Mouse (Mus musculus): ENCODE measurements around the gene Syt15.
"Not testable (repeated sequence)": the region's sequence is repeated elsewhere in the genome, so short reads cannot be mapped to it uniquely, and the experiment has no call there.

The Syt15 gene

DNA sequence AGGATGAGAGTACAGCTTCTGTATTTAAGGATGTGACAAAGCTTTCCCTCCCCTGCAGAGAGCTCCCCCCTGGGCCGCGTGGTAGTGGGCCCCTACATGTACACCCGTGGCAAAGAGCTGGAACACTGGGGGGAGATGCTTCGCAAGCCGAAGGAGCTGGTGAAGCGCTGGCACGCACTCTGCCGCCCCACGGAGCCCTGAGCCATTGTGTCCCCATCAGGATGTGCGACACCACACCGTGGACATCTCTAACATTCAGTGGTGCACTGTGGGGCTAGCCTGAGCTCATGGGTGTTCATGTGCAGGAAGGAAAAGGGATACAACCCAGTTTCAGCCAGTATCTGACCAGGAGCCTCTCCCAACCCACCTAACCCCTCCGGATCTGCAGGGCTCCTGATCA lies 8.6 kb downstream of the Syt15 start:
- DNase-seq (ENCODE audit: low spot score in 2 of 2): no peak

DNA sequence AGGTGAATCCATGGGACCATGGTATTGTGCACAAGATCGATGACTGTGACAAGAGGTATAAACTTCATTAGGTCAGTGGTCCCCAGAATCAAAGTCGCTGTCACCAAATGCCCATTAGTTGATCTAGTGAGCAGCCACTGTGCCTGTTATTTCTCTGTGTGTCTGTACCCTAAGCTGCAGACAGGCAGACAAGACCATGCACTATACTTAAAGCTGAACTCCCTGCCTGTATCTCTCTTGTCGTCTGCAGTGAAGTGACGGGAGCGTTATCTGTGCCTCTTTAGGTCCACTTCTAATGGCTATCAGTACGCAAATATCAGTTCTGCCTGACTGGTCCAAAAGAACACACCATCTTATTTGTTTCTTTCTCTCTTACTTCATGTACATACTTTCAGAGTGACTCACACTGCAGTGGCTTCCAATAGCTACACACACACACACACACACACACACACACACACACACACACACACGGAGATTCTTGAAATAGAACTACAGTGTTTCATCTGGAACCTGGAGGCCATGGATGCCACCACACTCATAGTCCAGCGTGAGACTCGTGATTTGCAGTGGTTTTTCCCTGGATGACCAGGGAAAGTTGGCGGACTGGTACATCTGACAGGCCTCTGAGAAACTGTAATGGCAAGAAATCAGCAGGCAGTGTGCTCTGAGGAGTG lies 9.6 kb downstream of the Syt15 start:
- DNase-seq (ENCODE audit: low spot score in 2 of 2): no peak

DNA sequence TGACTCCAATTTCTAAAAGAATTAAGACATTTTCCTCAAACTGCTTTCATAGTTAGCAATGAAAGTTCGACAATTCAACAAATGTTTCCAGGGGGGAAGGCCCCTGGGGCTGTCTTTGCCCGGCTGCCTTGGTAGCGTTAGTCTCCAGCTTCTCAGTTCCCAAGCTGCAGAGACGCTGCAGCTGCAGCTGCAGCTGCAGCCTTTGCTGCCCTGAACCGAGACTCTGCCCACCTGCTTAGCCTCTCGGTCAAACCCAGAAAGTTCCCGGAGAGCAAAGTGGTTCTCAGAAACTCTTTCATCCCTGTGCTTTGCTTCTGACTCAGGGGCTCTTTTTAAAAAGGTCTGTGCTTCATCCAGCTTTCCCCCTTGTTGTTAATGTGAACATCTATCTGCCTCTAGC lies 12.9 kb downstream of the Syt15 start:
- DNase-seq (ENCODE audit: low spot score in 2 of 2): no peak

DNA sequence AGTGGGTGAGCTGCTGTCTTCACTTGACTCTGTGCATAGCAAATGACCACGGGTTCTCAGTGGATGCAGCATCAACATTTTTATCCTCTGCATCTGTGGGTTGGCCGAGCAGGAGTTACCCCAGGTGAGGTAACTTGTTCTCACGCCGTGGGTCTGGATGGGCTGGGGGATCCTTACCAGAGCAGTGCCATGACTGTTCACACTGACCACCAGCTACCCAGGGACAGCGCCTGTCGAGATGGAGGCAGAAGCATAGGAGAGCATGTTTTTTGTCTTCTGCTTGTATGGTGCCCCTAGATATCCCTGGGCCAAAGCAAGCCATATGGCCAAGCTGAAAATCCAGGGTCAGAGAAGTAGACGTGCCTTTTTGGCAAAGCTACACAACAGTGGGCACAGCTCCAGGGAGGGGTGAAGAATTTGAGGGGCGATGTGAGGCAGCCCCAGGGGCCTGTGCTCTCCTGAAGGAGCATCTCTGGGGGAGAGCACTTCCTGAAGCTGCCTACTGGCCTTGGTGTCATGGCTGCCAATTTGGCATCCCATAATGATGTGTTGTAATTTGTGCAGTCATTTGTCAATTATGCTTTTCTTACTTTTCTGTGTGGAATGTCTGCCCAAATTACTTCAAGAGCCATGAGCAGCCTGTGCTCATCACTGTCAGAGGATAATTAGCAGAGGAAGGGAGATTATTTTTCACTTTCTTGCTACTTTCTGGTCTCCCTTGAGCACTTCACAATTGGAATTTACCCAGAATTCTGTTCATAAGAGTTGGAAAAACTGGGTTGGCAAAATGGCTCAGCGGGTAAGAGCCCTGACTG lies 13.7 kb downstream of the Syt15 start:
- no peak for DNase-seq (ENCODE audit: low spot score in 2 of 2)

DNA sequence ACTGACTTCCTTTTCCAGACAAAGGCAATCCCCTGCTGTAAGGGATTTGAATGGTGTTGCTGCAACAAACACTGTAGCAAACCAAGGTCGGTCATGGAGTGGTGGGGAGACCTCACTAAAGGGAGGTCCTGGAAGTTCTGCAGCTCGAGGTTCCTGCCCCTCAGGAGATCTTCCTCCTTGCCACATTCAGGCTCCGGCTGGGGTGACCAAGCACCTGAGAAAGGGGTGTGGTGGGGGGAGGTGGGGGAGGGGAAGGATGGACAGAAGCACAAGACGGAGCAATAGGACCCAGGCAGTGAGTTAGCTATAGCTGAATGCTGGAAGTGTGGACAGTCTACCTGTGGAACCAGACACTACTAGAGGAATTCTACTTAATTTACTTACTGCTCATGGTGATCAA lies 14.5 kb downstream of the Syt15 start:
- no peak for DNase-seq (ENCODE audit: low spot score in 2 of 2)

DNA sequence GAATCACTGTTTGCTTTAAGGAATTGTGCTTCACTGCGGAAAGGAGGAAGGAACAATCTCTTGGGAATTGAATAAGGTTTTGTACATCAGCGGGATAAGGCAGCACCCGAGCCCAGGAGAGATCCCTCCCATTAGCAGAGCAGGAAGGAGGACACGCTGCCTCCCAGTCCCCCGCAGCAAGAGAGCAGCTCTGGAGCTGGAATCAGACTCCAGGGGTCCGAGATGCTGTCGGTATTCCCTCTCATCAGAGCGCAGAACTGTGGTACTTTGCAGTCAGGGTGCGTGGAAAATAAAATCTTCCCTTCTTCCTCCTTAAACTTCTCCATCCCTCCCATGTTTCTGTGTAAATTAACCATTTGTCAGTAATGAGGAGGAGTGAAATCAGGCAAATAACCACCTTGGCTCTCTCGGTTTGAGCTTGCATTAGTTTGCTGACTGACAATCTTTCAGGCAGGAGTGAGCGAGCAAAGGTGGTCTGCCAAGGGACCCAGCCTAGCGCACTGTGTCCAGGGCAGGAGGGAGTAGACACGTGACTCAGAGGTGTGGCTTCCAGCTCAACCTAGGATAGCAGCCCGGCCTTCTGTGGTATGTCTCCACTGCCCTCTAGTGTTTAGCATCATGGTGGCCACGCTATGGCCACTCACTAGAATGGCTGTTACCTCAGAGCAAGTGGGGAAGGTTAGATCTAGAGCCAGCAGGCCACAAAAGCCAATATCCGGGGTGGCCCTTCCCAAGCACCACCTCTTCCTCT lies 15.4 kb downstream of the Syt15 start:
- peak in 1 of 2 experiments; percentile 60 for DNase-seq (ENCODE audit: low spot score in 2 of 2)

DNA sequence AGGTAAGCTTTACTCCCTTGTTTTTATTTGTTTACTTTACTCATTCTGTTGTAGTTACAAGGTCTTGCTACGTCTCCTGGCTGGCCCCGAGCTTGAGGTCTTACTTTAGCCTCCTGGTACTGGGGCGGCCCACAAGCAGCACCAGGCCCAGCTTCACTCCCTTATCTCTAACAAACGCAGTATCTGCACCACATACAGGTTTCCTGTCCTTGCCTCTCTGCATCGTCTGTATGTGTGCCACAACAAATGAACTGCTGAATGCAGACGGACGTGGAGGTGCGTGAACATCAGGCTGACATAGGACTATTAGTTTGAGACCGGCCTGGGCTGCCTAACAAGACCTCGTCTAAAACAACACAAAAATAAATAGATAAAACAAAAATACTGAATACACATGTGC lies 20.9 kb downstream of the Syt15 start:
- DNase-seq (ENCODE audit: low spot score in 2 of 2): no peak

DNA sequence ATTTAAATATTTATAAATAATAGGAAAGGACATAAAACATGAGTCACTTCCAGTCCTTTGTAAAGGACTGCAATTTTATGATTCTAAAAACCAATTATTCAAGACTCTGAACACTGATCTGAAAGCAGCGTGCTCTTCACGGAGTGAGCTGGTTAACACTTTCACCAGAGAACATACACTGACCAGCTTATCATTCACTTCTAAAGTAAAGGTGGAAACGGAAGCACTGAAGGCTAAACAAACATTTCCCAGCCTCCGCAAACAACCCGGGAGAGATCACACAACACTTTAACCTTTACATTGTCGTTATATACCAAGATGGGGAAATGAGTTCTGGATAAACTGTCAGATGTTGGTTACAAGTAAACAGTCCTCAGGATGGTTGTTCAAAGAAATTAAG lies 21.3 kb downstream of the Syt15 start:
- DNase-seq (ENCODE audit: low spot score in 2 of 2): no peak

DNA sequence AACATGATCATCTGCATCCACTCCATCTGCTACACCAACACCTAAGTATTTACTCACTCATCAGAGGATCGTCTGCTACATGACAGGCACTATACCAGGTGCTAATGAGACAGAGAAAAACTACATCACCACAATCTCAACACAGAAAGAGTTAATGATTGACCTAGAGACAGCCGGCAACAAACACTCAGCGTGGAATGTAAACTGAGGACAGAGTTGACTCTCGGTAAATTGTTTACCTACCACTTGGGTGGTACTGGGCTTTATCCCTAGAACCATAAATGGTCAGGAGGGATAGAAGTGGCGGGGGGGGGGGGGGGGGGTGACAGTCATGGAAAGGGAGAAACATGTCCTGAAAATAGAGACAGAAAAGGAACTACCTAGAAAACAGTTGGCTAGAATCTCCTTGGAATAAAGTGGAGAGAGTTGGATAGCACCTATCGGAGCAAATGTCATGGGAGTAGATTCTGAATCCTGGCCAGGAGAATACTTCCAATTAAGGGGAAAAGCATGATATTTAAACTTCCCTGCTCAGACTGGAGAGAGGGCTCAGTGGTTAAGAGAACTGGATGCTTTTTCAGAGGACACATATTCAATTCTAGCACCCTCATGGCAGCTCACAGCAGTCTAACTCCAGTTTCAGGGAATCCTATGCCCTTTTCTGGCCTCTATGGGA lies 33.2 kb downstream of the Syt15 start:
- DNase-seq (ENCODE audit: low spot score in 2 of 2): no peak

DNA sequence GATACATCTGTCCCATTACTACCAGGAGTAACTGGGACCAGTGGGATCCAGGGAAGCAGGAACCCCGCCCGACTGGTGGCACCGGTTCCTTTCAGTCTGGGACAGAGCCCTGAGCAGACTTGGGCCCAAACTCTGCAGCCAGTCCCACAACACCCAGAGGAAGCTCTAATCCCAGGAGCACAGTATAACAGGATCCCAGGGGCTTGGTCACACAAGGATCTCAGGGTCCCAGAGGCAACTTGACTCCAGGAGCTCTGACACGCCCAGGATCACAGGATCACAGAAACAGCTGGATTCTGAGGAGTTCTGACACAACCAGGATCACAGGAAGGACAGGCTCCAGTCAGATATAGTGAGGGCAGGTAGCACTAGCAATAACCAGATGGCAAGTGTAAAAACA lies 33.9 kb downstream of the Syt15 start:
- DNase-seq (ENCODE audit: low spot score in 2 of 2): no peak

DNA sequence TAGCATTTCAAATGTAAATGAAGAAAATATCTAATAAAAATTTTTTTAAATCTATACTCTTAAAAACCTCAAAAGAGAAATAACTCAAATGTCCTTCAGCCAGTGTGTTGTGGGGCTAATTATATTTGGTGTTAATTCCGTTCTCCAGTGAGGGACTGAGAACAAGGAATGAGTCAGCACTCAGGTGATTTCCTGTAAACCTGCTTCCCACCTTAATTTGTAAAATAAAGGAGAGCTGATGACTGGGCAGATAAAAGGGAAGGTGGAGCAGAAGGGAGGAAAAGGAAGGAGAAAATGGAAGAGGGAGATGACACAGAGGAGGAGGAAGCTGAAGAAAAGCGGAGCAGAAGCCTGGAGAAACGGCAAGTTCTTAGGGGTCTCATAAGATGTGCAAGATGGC lies 39.1 kb downstream of the Syt15 start:
- DNase-seq (ENCODE audit: low spot score in 2 of 2): not testable (repeated sequence)

DNA sequence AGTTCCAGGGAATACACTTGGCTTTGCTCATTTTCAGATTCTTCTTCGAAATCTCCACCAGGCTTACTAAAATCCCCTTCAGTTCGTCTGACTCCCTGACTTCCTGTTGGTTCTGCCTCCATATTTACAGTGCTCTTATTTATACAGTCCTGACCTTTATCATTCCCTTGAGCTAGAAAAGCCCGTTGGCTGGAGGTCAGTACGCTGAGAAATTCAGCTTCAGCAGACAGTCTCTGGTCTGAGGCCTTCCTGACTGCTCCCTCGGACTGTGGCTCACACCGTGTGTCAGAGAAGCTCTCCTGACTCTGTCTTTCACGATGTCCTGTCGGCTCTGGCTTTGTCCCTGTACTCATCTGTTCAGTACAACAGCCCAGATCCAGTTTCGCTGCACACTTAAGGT lies 48.7 kb downstream of the Syt15 start:
- DNase-seq (ENCODE audit: low spot score in 2 of 2): no peak

DNA sequence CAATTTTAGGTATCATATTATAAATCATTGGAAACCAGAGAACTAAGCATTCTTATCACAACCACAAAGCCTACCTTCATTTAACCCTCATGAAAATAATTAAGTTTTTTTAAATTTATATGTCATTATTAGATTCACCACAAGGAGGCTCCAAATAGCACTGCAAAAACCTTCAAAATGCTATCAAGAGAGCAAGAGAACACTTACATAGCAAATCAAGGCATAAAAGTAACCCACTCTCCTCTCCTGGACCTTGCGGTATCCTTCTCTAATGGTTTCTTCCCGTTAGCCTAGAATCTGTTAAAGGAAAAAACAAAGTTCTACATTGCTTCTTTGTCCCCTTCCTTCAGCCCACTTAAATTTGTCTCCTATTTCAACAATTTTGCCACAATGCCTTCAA lies 53.9 kb downstream of the Syt15 start:
- no peak for DNase-seq (ENCODE audit: low spot score in 2 of 2)

DNA sequence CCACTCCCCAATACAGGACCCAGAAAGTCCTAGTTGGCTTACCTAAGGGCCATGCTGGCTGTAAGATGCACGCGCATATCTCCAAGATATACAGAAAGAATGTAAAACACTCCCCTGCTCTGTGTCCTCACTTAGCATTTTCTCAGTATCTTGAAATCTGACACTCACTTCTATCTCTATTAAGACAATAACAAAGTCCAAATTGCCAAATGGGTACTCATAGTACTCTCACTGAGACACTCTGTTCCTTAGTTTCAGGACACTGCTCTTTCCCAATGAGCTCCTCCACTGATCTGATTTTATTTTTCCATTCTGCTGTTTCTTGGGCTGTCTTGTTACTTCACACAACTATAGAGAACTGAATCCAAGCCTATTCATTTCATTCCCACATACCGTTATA lies 54.7 kb downstream of the Syt15 start:
- no peak for DNase-seq (ENCODE audit: low spot score in 2 of 2)

DNA sequence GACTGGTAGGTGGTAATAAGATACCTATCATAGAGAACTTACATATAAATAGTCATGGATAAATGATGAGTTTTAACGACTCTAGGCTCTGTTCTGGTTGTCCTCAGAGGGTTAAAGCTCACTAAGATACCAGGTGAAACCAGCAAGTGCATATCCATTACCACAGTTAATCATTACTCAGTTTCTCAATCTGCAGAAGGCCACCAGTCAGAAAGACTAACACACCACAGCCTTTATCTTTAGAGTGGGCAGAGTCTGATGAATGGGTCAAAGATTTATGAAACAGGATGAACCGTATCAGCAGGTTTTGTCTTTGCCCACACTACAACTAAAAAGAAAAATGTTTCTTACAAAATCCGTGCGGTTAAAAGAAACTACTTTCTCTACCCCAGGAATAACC lies 55.8 kb downstream of the Syt15 start:
- DNase-seq (ENCODE audit: low spot score in 2 of 2): no peak

DNA sequence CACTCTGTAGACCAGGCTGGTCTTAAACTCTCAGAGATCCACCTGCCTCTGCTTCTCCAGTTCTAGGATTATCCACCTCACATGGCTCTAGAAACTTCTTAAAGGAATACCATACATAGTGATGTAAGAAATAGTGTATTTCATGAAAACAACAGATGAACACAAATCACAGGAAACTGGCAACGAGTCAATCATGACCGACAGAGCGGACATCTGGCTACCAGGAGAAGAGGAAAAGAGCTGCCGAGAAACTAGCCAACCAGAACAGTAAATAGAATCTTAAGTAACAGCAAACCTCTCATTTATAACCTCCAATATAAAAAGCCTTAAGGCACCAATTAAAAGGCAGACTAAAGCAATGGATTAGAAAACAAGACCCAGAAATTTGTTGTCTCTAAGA lies 60.3 kb downstream of the Syt15 start:
- no peak for DNase-seq (ENCODE audit: low spot score in 2 of 2)

All from cerebellum, postnatal 4 days (tissue).